Mouse (Mus musculus): Measurements from ENCODE around the gene Hoxa7. TPM values are rescaled to one million over a fixed set of nuclear protein-coding genes. Genes with fewer than 3 reads are reported as not detected.

Gene Hoxa7
- polyA plus RNA-seq, 1 experiment from 2014 or later: 90.8 TPM

GRCm38 (mm10) chr6:52211961-52212360 lies 9.7 kb downstream of the Hoxa7 start:
- H3K4me1 ChIP-seq (ENCODE audit: control insufficient read depth, insufficient read depth, low read length): peaks cover 34% of the 10 kb centered on the region
- H3K27me3 ChIP-seq (ENCODE audit: control insufficient read depth, insufficient read depth, low read length): no peaks in the 10 kb centered on the region
- no peak for ATAC-seq (ENCODE audit: low read depth)
- no peaks in the 10 kb centered on the region for H3K9me3 ChIP-seq (ENCODE audit: control insufficient read depth, low read length)
- H3K4me3 ChIP-seq (ENCODE audit: low read depth, low read length): peak overlapping the region; percentile 88
- peak overlapping the region; percentile 99 for H3K4me2 ChIP-seq (ENCODE audit: low read depth, low read length)
- WGBS: 2% methylated on average over 13 of the region's 13 CpGs
- no peaks in the 10 kb centered on the region; the same call in 1 of the 2 replicates for H3K36me3 ChIP-seq (ENCODE audit: control insufficient read depth, insufficient read depth, low read length)
- peak overlapping the region; percentile 98 for H3K9ac ChIP-seq (replicated peaks; ENCODE audit: low read depth, low read length)
- H3K27ac ChIP-seq (ENCODE audit: low read depth, low read length): peak overlapping the region; percentile 99

GRCm38 (mm10) chr6:52211170-52211935 lies 10.3 kb downstream of the Hoxa7 start:
- peak; percentile 33 for ATAC-seq (ENCODE audit: low read depth)
- peak overlapping the region; percentile 99 for H3K27ac ChIP-seq (ENCODE audit: low read depth, low read length)
- peaks cover 40% of the 10 kb centered on the region for H3K4me1 ChIP-seq (ENCODE audit: control insufficient read depth, insufficient read depth, low read length)

GRCm38 (mm10) chr6:52209685-52210046 lies 12.0 kb downstream of the Hoxa7 start:
- H3K27ac ChIP-seq (ENCODE audit: low read depth, low read length): peak overlapping the region; percentile 92
- no peak for ATAC-seq (ENCODE audit: low read depth)
- H3K4me2 ChIP-seq (ENCODE audit: low read depth, low read length): peak overlapping the region; percentile 99
- peaks cover 19% of the 10 kb centered on the region; the same call in 1 of the 2 replicates for H3K36me3 ChIP-seq (ENCODE audit: control insufficient read depth, insufficient read depth, low read length)
- WGBS: 4% methylated on average over 12 of the region's 12 CpGs
- H3K27me3 ChIP-seq (ENCODE audit: control insufficient read depth, insufficient read depth, low read length): no peaks in the 10 kb centered on the region
- H3K4me1 ChIP-seq (ENCODE audit: control insufficient read depth, insufficient read depth, low read length): peaks cover 49% of the 10 kb centered on the region
- peak overlapping the region; percentile 88 for H3K4me3 ChIP-seq (ENCODE audit: low read depth, low read length)
- H3K9ac ChIP-seq (replicated peaks; ENCODE audit: low read depth, low read length): peak overlapping the region; percentile 98
- no peaks in the 10 kb centered on the region for H3K9me3 ChIP-seq (ENCODE audit: control insufficient read depth, low read length)

More at GRCm38 (mm10) chr6:52211170-52211935, 10.3 kb downstream of the Hoxa7 start:
- no peaks in the 10 kb centered on the region for H3K9me3 ChIP-seq (ENCODE audit: control insufficient read depth, low read length)
- H3K4me3 ChIP-seq (ENCODE audit: low read depth, low read length): peak overlapping the region; percentile 88
- peak overlapping the region; percentile 99 for H3K4me2 ChIP-seq (ENCODE audit: low read depth, low read length)
- H3K36me3 ChIP-seq (ENCODE audit: control insufficient read depth, insufficient read depth, low read length): peaks cover 4% of the 10 kb centered on the region; the same call in 1 of the 2 replicates
- H3K9ac ChIP-seq (replicated peaks; ENCODE audit: low read depth, low read length): peak overlapping the region; percentile 98
- under 1% methylated on average over 37 of the region's 37 CpGs for WGBS
- H3K27me3 ChIP-seq (ENCODE audit: control insufficient read depth, insufficient read depth, low read length): no peaks in the 10 kb centered on the region

- H3K4me2 ChIP-seq (ENCODE audit: low read depth, low read length): peak overlapping the region; percentile 99
- peak overlapping the region; percentile 88 for H3K4me3 ChIP-seq (ENCODE audit: low read depth, low read length)
- peak overlapping the region; percentile 98 for H3K9ac ChIP-seq (replicated peaks; ENCODE audit: low read depth, low read length)
- 2% methylated on average over 18 of the region's 18 CpGs for WGBS
- H3K36me3 ChIP-seq (ENCODE audit: control insufficient read depth, insufficient read depth, low read length): peaks cover 19% of the 10 kb centered on the region; the same call in 1 of the 2 replicates
- H3K27ac ChIP-seq (ENCODE audit: low read depth, low read length): peak overlapping the region; percentile 92
- no peaks in the 10 kb centered on the region for H3K9me3 ChIP-seq (ENCODE audit: control insufficient read depth, low read length)
- H3K4me1 ChIP-seq (ENCODE audit: control insufficient read depth, insufficient read depth, low read length): peaks cover 49% of the 10 kb centered on the region
- ATAC-seq (ENCODE audit: low read depth): no peak
- H3K27me3 ChIP-seq (ENCODE audit: control insufficient read depth, insufficient read depth, low read length): no peaks in the 10 kb centered on the region
Observed at GRCm38 (mm10) chr6:52208868-52209684, 12.6 kb downstream of the Hoxa7 start.

GRCm38 (mm10) chr6:52208072-52208867 lies 13.4 kb downstream of the Hoxa7 start, which contains the start of gene Hoxa6:
Gene Hoxa6 (minus strand): TSS chr6:52208722.
- Histone ChIP-seq H3K9ac (replicated peaks; ENCODE audit: low read depth, low read length) (peak within 1 kb of the TSS; percentile 98), H3K36me3 (ENCODE audit: control insufficient read depth, insufficient read depth, low read length) (peaks cover 27% of the 10 kb centered on the region), H3K9me3 (ENCODE audit: control insufficient read depth, low read length) (no peaks in the 10 kb centered on the region), H3K27me3 (ENCODE audit: control insufficient read depth, insufficient read depth, low read length) (no peaks in the 10 kb centered on the region), H3K4me2 (ENCODE audit: low read depth, low read length) (peak within 1 kb of the TSS; percentile 99), H3K4me1 (ENCODE audit: control insufficient read depth, insufficient read depth, low read length) (peaks cover 57% of the 10 kb centered on the region), H3K27ac (ENCODE audit: low read depth, low read length) (peak within 1 kb of the TSS; percentile 92), H3K4me3 (ENCODE audit: low read depth, low read length) (peak within 1 kb of the TSS; percentile 88)
- peak; percentile 35 for ATAC-seq (ENCODE audit: low read depth)
- under 1% methylated on average over 46 of the region's 47 CpGs for WGBS

GRCm38 (mm10) chr6:52207684-52207976 lies 14.0 kb downstream of the Hoxa7 start:
- peak overlapping the region; percentile 99 for H3K4me2 ChIP-seq (ENCODE audit: low read depth, low read length)
- H3K4me3 ChIP-seq (ENCODE audit: low read depth, low read length): peak overlapping the region; percentile 88
- ATAC-seq (ENCODE audit: low read depth): no peak
- no peaks in the 10 kb centered on the region for H3K9me3 ChIP-seq (ENCODE audit: control insufficient read depth, low read length)
- H3K4me1 ChIP-seq (ENCODE audit: control insufficient read depth, insufficient read depth, low read length): peaks cover 64% of the 10 kb centered on the region
- no peaks in the 10 kb centered on the region for H3K27me3 ChIP-seq (ENCODE audit: control insufficient read depth, insufficient read depth, low read length)
- peak overlapping the region; percentile 98 for H3K9ac ChIP-seq (replicated peaks; ENCODE audit: low read depth, low read length)
- H3K36me3 ChIP-seq (ENCODE audit: control insufficient read depth, insufficient read depth, low read length): peaks cover 33% of the 10 kb centered on the region
- H3K27ac ChIP-seq (ENCODE audit: low read depth, low read length): peak overlapping the region; percentile 92

- peak overlapping the region; percentile 92 for H3K27ac ChIP-seq (ENCODE audit: low read depth, low read length)
- WGBS: 8% methylated on average over 4 of the region's 4 CpGs
- no peak for ATAC-seq (ENCODE audit: low read depth)
- H3K9ac ChIP-seq (replicated peaks; ENCODE audit: low read depth, low read length): peak overlapping the region; percentile 98
- no peaks in the 10 kb centered on the region for H3K9me3 ChIP-seq (ENCODE audit: control insufficient read depth, low read length)
- peaks cover 37% of the 10 kb centered on the region for H3K36me3 ChIP-seq (ENCODE audit: control insufficient read depth, insufficient read depth, low read length)
- peaks cover 68% of the 10 kb centered on the region for H3K4me1 ChIP-seq (ENCODE audit: control insufficient read depth, insufficient read depth, low read length)
- peak overlapping the region; percentile 99 for H3K4me2 ChIP-seq (ENCODE audit: low read depth, low read length)
- no peaks in the 10 kb centered on the region for H3K27me3 ChIP-seq (ENCODE audit: control insufficient read depth, insufficient read depth, low read length)
- H3K4me3 ChIP-seq (ENCODE audit: low read depth, low read length): peak overlapping the region; percentile 88
Observed at GRCm38 (mm10) chr6:52206882-52207683, 14.6 kb downstream of the Hoxa7 start.
